Mouse (Mus musculus) intestine, postnatal 0 days (tissue): Measurements from ENCODE around the gene Sult2b1. TPM values are rescaled to one million over a fixed set of nuclear protein-coding genes. Genes with fewer than 3 reads are reported as not detected.
A peak's percentile ranks its signal among the peaks of the same experiment; 100 is the strongest.

Source experiments
- ATAC-seq: fragments of 200-750 bp; cut with Nextera tagmentation; 2 replicates; pipeline ENCODE4 v1.8.0; 2017; ENCODE audit warnings: mild to moderate bottlenecking, moderate TSS enrichment, moderate library complexity
- H3K27ac ChIP-seq: fragments of 300-500 bp; sonication (generic); 2 replicates; pipeline ENCODE4 v1.5.1; 2014; ENCODE audit warnings: mild to moderate bottlenecking, low read depth, low read length, moderate library complexity
- H3K27me3 ChIP-seq: fragments of 300-500 bp; sonication (generic); replicated peaks from 2 replicates; pipeline ENCODE4 v1.6.1; 2014; ENCODE audit warnings: low read length, mixed read lengths; ENCODE audit not compliant: control insufficient read depth, insufficient read depth
- H3K36me3 ChIP-seq: fragments of 300-500 bp; sonication (generic); 2 replicates; pipeline ENCODE4 v1.6.1; 2014; ENCODE audit warnings: mild to moderate bottlenecking, moderate library complexity; ENCODE audit not compliant: control insufficient read depth, insufficient read depth
- H3K4me1 ChIP-seq: fragments of 300-500 bp; sonication (generic); replicated peaks from 2 replicates; pipeline ENCODE4 v1.6.1; 2014; ENCODE audit warnings: antibody characterized with exemption, low read length, mixed read lengths; ENCODE audit not compliant: control insufficient read depth, insufficient read depth
- H3K4me2 ChIP-seq: fragments of 300-500 bp; sonication (generic); replicated peaks from 2 replicates; pipeline ENCODE4 v1.6.1; 2014; ENCODE audit warnings: low read depth, mild to moderate bottlenecking, moderate library complexity
- H3K4me3 ChIP-seq: fragments of 300-500 bp; sonication (generic); 2 replicates; pipeline ENCODE4 v1.5.1; 2014; ENCODE audit warnings: low read depth, low read length
- H3K9ac ChIP-seq: fragments of 300-500 bp; sonication (generic); 2 replicates; pipeline ENCODE4 v1.6.1; 2014; ENCODE audit warnings: mild to moderate bottlenecking, low read depth, low read length
- H3K9me3 ChIP-seq: fragments of 300-500 bp; sonication (generic); 2 replicates; pipeline ENCODE4 v1.6.1; 2016; ENCODE audit warnings: mixed run types; ENCODE audit not compliant: control insufficient read depth
- CTCF ChIP-seq: sonication (generic); IDR thresholded peaks from 2 replicates; pipeline ENCODE4 v1.5.1; 2016; ENCODE audit warnings: low read depth, mild to moderate bottlenecking, control low read depth, antibody characterized with exemption, moderate library complexity
- WGBS: fragments of 180-500 bp; shearing (Covaris S2); extraction: QIAGEN DNeasy Blood & Tissue Kit; methylation state at CpG from one replicate; pipeline ENCODE4 v1.1.7; 2014; 5-methylcytosine and 5-hydroxymethylcytosine counted together
- polyA plus RNA-seq: library from polyadenylated mRNA; unstranded; fragments of >200 nt; fragmentation: Nextera tagmentation; extraction: Ambion mirVana; gene quantifications from 2 replicates; pipeline ENCODE4 v1.2.1, GENCODE M21; 2015

Gene Sult2b1
- polyA plus RNA-seq, 1 experiment from 2014 or later = 36.7 TPM

- H3K27ac ChIP-seq = no peak overlapping the region
- 5% methylated on average over 46 of the region's 60 CpGs for WGBS
- H3K9me3 ChIP-seq = no peaks in the 10 kb centered on the region
- no peak for TF ChIP-seq CTCF
- no peaks in the 10 kb centered on the region for H3K4me1 ChIP-seq
- H3K4me3 ChIP-seq = peak overlapping the region; percentile 48
- H3K27me3 ChIP-seq = peaks cover 10% of the 10 kb centered on the region; the same call in 1 of the 2 replicates
- H3K4me2 ChIP-seq = peak overlapping the region; percentile 93
- peak overlapping the region; percentile 37; the same call in 1 of the 2 replicates for H3K9ac ChIP-seq
- H3K36me3 ChIP-seq = no peaks in the 10 kb centered on the region; the same call in 1 of the 2 replicates
- ATAC-seq = no peak
These were observed 13.4 kb upstream of the Sult2b1 start for GRCm38 (mm10) chr7:45797661-45798510.

GRCm38 (mm10) chr7:45796950-45797349, 12.5 kb upstream of the Sult2b1 start:
- Histone ChIP-seq H3K9ac (no peak overlapping the region), H3K4me2 (no peak overlapping the region), H3K36me3 (no peaks in the 10 kb centered on the region; the same call in 1 of the 2 replicates), H3K27me3 (peaks cover 10% of the 10 kb centered on the region; the same call in 1 of the 2 replicates), H3K4me3 (no peak overlapping the region), H3K9me3 (no peaks in the 10 kb centered on the region), H3K27ac (no peak overlapping the region), H3K4me1 (no peaks in the 10 kb centered on the region)
- 51% methylated on average over 6 of the region's 6 CpGs for WGBS
- TF ChIP-seq CTCF = no peak
- ATAC-seq = no peak

- no peaks in the 10 kb centered on the region for H3K4me1 ChIP-seq
- no peak for TF ChIP-seq CTCF
- H3K36me3 ChIP-seq = no peaks in the 10 kb centered on the region; the same call in 1 of the 2 replicates
- no peak overlapping the region for H3K9ac ChIP-seq
- H3K4me2 ChIP-seq = no peak overlapping the region
- H3K4me3 ChIP-seq = no peak overlapping the region
- H3K27ac ChIP-seq = no peak overlapping the region
- no peaks in the 10 kb centered on the region for H3K9me3 ChIP-seq
- ATAC-seq = no peak
- 94% methylated on average over 29 of the region's 29 CpGs for WGBS
- H3K27me3 ChIP-seq = peaks cover 10% of the 10 kb centered on the region; the same call in 1 of the 2 replicates
These were observed 10.5 kb upstream of the Sult2b1 start for GRCm38 (mm10) chr7:45794971-45795370.

- Histone ChIP-seq H3K9ac (no peak overlapping the region), H3K4me2 (no peak overlapping the region), H3K4me1 (no peaks in the 10 kb centered on the region), H3K9me3 (no peaks in the 10 kb centered on the region), H3K4me3 (no peak overlapping the region), H3K27ac (no peak overlapping the region), H3K27me3 (peaks cover 10% of the 10 kb centered on the region; the same call in 1 of the 2 replicates), H3K36me3 (no peaks in the 10 kb centered on the region; the same call in 1 of the 2 replicates)
- ATAC-seq = no peak
- no peak for TF ChIP-seq CTCF
- 87% methylated on average over 35 of the region's 44 CpGs for WGBS
These were observed 9.6 kb upstream of the Sult2b1 start for GRCm38 (mm10) chr7:45793969-45794585.

- WGBS = 91% methylated on average over 23 of the region's 24 CpGs
- H3K4me3 ChIP-seq = no peak overlapping the region
- no peaks in the 10 kb centered on the region for H3K4me1 ChIP-seq
- no peaks in the 10 kb centered on the region for H3K9me3 ChIP-seq
- ATAC-seq = no peak
- no peak overlapping the region for H3K4me2 ChIP-seq
- no peaks in the 10 kb centered on the region; the same call in 1 of the 2 replicates for H3K36me3 ChIP-seq
- H3K9ac ChIP-seq = no peak overlapping the region
- H3K27me3 ChIP-seq = peaks cover 10% of the 10 kb centered on the region; the same call in 1 of the 2 replicates
- no peak overlapping the region for H3K27ac ChIP-seq
- TF ChIP-seq CTCF = no peak
These were observed 8.8 kb upstream of the Sult2b1 start for GRCm38 (mm10) chr7:45793240-45793639.

- 80% methylated on average over 17 of the region's 17 CpGs for WGBS
These were observed 7.5 kb upstream of the Sult2b1 start for GRCm38 (mm10) chr7:45791756-45792490.

More at GRCm38 (mm10) chr7:45791756-45792490, 7.5 kb upstream of the Sult2b1 start:
- Histone ChIP-seq H3K4me3 (no peak overlapping the region), H3K4me2 (no peak overlapping the region), H3K4me1 (no peaks in the 10 kb centered on the region), H3K27ac (no peak overlapping the region), H3K9me3 (no peaks in the 10 kb centered on the region), H3K9ac (no peak overlapping the region), H3K27me3 (0 out of 2 replicates have a peak, but pooled peaks cover 3% of the 10 kb centered on the region), H3K36me3 (no peaks in the 10 kb centered on the region)
- no peak for TF ChIP-seq CTCF
- no peak for ATAC-seq
